Mouse (Mus musculus): ENCODE measurements around the gene Ufc1.
A peak's percentile ranks its signal among the peaks of the same experiment; 100 is the strongest.

Ufc1 gene

GRCm38 (mm10) chr1:171268341-171268740, 26.5 kb downstream of the Ufc1 start:
- DNase-seq: no peak

- no peak for DNase-seq
These were observed 28.7 kb downstream of the Ufc1 start for GRCm38 (mm10) chr1:171265971-171266744.

- DNase-seq: no peak
These were observed 31.0 kb downstream of the Ufc1 start for GRCm38 (mm10) chr1:171263666-171264461.

GRCm38 (mm10) chr1:171263185-171263611, 31.6 kb downstream of the Ufc1 start:
- no peak for DNase-seq

GRCm38 (mm10) chr1:171262594-171263130, 32.2 kb downstream of the Ufc1 start:
- peak; percentile 52 for DNase-seq

GRCm38 (mm10) chr1:171260316-171260715, 34.5 kb downstream of the Ufc1 start:
- DNase-seq: no peak

- DNase-seq: no peak
These were observed 35.9 kb downstream of the Ufc1 start for GRCm38 (mm10) chr1:171258921-171259320.

- no peak for DNase-seq
These were observed 37.0 kb downstream of the Ufc1 start for GRCm38 (mm10) chr1:171257781-171258180.

GRCm38 (mm10) chr1:171256937-171257548, 37.8 kb downstream of the Ufc1 start:
- peak; percentile 69 for DNase-seq

- DNase-seq: peak; percentile 64
These were observed 38.6 kb downstream of the Ufc1 start for GRCm38 (mm10) chr1:171256095-171256818.

GRCm38 (mm10) chr1:171252415-171252814, 42.4 kb downstream of the Ufc1 start:
- DNase-seq: no peak

GRCm38 (mm10) chr1:171251594-171252324, 43.1 kb downstream of the Ufc1 start:
- DNase-seq: peak; percentile 55

GRCm38 (mm10) chr1:171250680-171251593, 43.9 kb downstream of the Ufc1 start, which contains the start of gene Ndufs2:
TSS of gene Ndufs2 (minus strand) at chr1:171251388.
- no peak for DNase-seq

- DNase-seq: no peak
These were observed 44.8 kb downstream of the Ufc1 start, which contains the start of gene Adamts4 for GRCm38 (mm10) chr1:171249913-171250600. TSS of gene Adamts4 (plus strand) at chr1:171250421.

GRCm38 (mm10) chr1:171248386-171249226, 46.2 kb downstream of the Ufc1 start:
- no peak for DNase-seq

- no peak for DNase-seq
These were observed 46.9 kb downstream of the Ufc1 start for GRCm38 (mm10) chr1:171247916-171248315.

- DNase-seq: no peak
These were observed 47.4 kb downstream of the Ufc1 start for GRCm38 (mm10) chr1:171247453-171247841.

GRCm38 (mm10) chr1:171246709-171247452, 47.9 kb downstream of the Ufc1 start:
- DNase-seq: peak; percentile 96

Measured in kidney, adult 18-20 months (tissue).